Mouse (Mus musculus) adrenal gland, adult 8-10 months (tissue): ENCODE data around the gene Pdzrn3. TPM values are rescaled to one million over a fixed set of nuclear protein-coding genes. Genes with fewer than 3 reads are reported as not detected.

Experiments
- DNase-seq: peaks from one replicate; pipeline ENCODE4 v3.0.0; 2022
- total RNA-seq, 4 experiments: library from RNA; stranded (reverse); gene quantifications; 2 replicates each; pipeline ENCODE4 v1.2.4; 2022

Pdzrn3 gene
- total RNA-seq, 4 experiments from 2014 or later: 25.2 to 31.1 (median 28.7) TPM

DNA sequence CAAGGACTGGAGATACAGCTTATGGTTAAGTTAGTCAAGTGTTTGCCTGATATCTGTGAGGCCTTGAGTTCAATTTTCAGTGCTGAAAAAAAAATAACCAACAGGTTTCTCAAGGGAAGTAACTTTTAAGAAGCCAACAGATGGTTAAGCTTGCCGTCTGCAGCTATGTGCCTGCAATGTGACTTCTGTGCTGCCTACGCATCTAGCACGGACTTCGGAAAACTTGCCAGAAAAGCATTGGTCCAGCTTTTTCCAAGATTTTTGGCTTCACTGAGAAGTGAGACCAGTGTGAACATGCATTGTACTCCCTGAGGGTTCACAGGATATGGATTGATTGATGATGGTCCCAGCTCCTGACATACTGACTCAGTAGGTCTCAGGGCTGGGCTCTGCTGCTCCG is 186.1 kb downstream of the Pdzrn3 start:
- no peak for DNase-seq

DNA sequence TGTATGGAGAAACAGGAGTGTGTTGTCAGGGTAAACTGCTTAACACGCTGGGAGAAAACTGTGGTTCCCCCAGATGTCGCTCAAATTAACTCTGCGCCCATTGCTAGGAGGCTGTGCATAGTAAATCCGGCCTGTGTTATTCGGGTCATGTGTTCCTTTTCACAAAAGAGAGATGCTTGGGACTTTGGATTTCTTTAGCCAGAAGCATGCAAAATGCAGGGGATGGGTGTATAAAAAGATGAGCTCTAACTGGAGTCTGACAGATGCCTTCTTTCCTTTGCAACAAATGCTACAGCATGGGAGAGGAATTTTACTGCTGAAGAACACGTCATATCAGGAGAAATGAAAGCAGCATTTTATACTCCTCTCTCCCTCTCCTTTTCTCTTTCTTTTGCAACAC is 190.4 kb downstream of the Pdzrn3 start:
- no peak for DNase-seq

DNA sequence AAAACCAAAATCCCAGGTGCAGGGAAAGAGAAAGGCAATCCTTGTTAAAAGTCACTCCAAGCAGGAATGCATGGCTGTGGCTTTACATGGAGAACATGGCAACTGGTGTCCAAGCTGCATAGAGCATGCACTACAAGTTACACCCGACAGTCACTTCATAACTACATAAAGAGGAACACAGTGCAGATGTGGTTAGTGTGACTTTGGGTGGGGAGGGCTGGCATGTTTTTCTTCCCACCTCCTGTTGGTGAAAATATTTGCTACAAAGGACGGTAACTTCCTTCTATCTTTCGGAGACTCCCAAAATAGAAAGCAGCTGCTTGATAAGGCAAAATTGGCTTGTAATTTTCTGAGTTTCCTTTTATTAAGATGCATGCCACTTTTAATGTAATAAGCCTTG is 190.8 kb downstream of the Pdzrn3 start:
- no peak for DNase-seq

DNA sequence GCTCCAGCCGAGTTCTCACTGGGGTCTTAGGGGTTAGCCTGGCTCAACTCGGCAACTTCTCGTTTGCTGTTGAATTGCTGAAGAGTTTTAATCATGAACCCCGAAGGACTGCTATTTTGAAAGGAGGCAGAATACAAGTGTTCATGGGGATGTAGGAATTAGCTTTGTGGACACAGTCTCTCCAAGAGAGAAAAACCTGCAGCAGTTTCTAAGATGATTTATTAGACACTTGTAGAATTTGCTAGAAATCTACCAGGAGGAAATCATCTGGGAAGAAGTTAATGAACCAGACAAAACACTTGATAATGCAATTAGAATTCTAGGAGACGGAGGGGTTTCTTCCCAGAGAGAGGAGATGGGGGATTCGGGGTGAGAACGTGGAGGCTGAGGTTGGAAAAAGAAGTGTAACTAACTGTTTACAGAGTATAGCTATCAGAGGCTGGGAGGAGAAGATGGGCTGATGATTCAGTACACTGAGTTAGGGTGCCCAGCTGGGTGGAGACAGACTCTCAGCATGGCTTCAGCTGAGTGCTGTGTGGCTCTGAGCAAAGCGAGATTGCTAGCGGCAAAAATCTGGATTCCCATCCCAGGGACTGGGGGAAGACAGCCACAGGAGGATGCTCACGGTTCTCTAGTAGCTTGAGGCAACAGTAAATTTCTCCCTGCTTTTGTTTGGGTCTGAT is 193.5 kb downstream of the Pdzrn3 start:
- DNase-seq: no peak

DNA sequence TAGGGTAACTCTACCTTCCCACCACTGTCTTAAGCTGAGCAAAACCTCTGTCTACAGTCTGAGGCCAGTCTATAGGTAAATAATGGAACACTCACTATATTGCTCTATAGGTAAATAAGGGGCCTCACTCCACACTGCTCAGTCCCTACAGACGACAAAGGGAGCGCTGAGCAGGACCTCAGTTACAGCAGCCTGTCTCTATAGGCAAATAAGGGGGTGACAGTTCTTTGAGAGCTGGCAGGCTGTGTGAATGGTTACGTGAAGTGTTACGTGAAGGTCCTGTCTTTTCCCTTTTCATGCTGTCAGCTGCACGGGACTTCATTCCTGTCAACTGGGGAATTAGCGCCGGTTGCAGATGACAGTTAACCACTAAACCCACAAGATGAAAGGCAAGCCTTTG is 207.0 kb downstream of the Pdzrn3 start:
- no peak for DNase-seq

DNA sequence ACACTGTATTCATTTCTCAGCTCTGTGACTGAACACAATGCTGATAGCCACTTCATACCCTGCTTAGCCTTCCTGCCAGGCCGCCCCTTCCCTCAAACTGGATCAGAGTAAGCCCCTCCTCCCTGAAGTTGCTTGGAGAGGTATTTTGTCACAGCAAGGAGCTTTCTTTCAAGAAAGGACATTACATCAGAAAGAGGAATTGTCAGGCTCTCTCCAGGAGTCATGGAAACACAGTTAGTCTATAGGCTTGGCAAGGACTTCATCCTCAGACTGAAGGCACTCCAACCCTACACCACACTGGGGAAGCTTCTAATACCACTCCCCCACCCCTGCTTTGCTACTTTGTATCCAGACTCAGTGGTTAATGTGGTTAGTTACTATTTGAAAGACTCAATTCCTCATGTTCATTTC is 224.2 kb downstream of the Pdzrn3 start:
- no peak for DNase-seq

DNA sequence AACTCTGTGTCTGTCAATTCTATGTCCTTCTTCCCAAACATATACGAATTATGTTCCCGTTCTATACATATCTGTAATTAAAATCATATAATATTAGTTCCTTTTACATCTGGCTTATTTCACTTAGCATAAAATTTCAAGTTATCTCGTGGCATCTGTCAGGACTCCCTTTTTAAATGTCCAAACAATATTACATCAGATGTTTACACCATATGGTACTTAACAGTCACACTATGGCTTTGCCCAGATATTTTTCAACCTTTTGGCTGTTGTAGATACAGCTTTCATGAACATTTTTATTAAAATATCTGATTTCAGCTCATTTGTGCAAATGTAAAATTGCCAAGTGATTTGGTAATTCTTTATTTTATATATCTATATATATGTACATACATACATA is 242.3 kb downstream of the Pdzrn3 start:
- no peak for DNase-seq

DNA sequence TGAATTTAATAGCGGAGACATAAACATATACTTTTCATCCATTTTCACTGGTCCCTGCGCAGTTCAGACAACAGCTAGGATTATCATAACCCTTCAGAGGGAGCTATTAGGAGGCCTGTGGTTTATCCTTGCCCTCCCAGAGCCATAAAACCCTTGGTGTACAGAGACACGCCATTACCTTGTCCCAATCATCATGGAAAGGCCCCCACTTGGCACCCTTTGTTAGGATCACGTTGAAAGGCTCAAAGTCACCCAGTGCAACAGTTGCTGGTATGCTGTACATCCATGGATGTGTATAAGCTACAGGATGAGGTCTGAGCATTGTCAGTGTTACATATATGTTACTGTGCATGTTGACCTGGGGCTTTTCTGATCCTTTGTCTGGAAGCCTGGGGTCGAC is 252.3 kb downstream of the Pdzrn3 start:
- no peak for DNase-seq

DNA sequence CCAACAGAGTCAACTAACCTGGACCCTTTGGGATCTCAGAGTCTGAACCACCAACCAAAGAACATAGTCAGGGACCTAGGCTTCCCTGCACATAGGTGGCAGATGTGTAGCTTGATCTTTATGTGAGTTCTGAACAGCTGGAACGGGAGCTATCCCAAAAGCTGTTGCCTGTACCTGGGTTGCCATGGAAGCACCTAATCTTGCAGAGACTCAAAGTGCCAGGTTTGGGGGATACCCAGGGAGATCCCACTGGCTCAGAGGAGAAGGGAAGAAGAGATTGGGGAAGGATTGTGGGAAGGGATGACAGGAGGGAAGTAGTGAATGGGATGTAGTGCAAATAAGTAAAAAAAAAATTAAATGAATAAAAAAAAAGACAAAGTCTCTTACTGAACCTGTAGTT is 268.7 kb downstream of the Pdzrn3 start:
- DNase-seq: no peak

DNA sequence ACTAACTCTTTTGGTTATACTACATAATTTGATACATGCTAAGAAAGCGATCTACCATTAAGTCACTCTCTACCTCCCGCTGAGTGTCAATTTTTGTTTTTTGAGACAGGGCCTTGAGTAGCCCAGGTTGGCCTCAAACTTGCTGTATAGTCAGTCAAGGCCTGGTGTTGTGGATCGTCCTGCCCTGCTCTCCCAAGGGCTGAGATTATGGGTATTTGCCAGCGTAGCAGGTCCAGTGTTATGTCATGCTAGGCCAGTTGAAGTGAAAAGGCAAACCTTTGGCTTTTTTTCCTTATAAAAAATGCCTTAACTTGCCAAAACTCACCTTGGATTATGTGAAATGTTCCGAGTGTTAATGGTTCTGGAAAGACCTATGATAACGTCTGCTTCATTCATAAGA is 274.2 kb downstream of the Pdzrn3 start:
- DNase-seq: no peak

DNA sequence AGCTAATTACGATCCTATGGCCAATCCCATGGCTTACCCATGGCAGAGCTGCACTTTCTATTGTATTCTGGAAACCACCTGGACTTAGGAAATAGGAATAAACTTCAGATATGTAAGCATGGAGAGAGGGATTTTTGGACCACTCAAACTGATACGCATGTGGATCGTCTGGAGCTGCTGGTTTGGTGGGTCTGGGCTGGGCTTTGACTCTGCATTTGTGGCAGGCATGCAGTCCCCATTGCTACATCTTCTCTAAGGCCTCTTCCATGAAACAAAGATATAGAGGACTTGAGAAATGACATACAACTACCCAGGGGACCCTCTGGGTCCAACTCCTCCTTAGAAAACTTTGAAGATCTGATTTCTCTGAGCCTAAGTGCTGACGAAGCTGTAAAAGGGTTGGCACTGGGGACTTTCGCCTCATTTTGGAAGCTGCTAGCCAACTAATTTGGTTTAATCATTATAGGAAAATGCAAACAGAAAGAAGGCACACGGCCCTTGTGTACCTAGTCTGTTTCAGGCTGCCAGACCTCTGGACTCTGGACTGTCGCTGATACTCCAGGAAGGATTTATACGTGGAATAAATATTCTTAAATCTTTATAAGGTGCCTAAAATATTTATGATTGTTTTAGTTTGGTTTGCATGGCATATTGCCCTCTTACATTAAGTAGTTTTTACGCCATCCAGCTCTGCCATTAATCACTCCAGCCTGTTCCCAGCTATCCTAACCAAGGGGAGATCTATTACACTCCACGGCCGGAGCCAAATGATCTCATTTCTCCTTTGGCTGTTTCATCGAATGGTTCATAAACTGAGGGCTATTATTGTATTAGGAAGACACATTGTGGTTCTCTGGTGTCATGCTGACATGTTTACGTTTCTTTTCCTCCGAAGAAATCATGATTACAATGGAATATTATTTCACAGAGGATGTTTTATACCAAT is 275.7 kb downstream of the Pdzrn3 start:
- no peak for DNase-seq
